In genomic region chr6:100610182-100610581, GRCm38 (mm10) we compare ENCODE assay signal across 10 mouse cellular contexts.
DNase-seq lines count a peak whose midpoint lies in the region; ATAC-seq and TF ChIP-seq lines count a peak whose summit lies in the region.
"Had no signal": no experiment of that assay in that cellular context is flagged by ENCODE, and none has a peak within 500 bp of the region (broad histone marks: within the 10 kb centered on the region; RNA-seq: fewer than 3 reads in every experiment).

No protein-coding gene starts in this region.

- no peak overlapping the region for H3K27ac ChIP-seq in lung, embryonic 14.5 days (ENCODE audit: low read depth)
- H3K27ac ChIP-seq: embryonic facial prominence, embryonic 12.5 days; limb, embryonic 12.5 days had no signal

- no peak overlapping the region for H3K4me2 ChIP-seq in lung, embryonic 14.5 days
- H3K4me2 ChIP-seq: embryonic facial prominence, embryonic 12.5 days; limb, embryonic 12.5 days had no signal

- no peak overlapping the region for H3K4me3 ChIP-seq in lung, embryonic 14.5 days (ENCODE audit: low read depth, low read length)
- no peak overlapping the region for H3K4me3 ChIP-seq in lung, adult 2 months (replicated peaks; ENCODE audit: extremely low read depth, low read depth, low read length)
- H3K4me3 ChIP-seq: embryonic facial prominence, embryonic 12.5 days; limb, embryonic 12.5 days had no signal

- 63% methylated on average over 8 of the region's 8 CpGs for WGBS in lung, embryonic 14.5 days
- WGBS in lung, adult 2 months = 46% methylated on average over 8 of the region's 8 CpGs

- no peak overlapping the region for H3K9ac ChIP-seq in lung, embryonic 14.5 days
- H3K9ac ChIP-seq: embryonic facial prominence, embryonic 12.5 days; limb, embryonic 12.5 days had no signal

- peaks cover 4% of the 10 kb centered on the region; the same call in 1 of the 2 replicates for H3K36me3 ChIP-seq in lung, embryonic 14.5 days (ENCODE audit: insufficient read depth)
- H3K36me3 ChIP-seq: embryonic facial prominence, embryonic 12.5 days had no signal

- no peak for TF ChIP-seq POLR2A in lung, adult 2 months (IDR thresholded peaks at IDR 0.05; ENCODE audit: borderline replicate concordance, extremely low read depth, low read depth, low read length)

- peak; percentile 28; the same call in 1 of the 2 replicates for ATAC-seq in lung, embryonic 14.5 days (ENCODE audit: insufficient read depth)
- ATAC-seq in Patski = no peak

- in situ Hi-C loops in Patski (cut with MboI; ENCODE audit: low pct_unique_long_range_greater_than_20kb) = no loop called here

- CTCF ChIA-PET in Patski (lab: Charles Lee) = interaction anchor here (1.4 to 2.3 kb wide), 3 partner anchors 13 to 265 kb away, joined by 4 to 8 read pairs (median 4); no protein-coding TSS in a partner anchor

- peak; percentile 19; the same call in 1 of the 2 replicates for TF ChIP-seq CTCF in lung, embryonic 14.5 days (IDR thresholded peaks at IDR 0.05; ENCODE audit: low read depth)
- no peak for TF ChIP-seq CTCF in lung, adult 2 months (IDR thresholded peaks at IDR 0.05; ENCODE audit: insufficient read depth, low read length)
- TF ChIP-seq CTCF in Patski (IDR thresholded peaks at IDR 0.05) = peak; percentile 14

- no peaks in the 10 kb centered on the region for H3K27me3 ChIP-seq in lung, embryonic 14.5 days (ENCODE audit: insufficient read depth, low read length)
- H3K27me3 ChIP-seq in Patski = no peaks in the 10 kb centered on the region
- H3K27me3 ChIP-seq: embryonic facial prominence, embryonic 12.5 days; limb, embryonic 12.5 days had no signal

- H3K4me1 ChIP-seq in lung, embryonic 14.5 days (ENCODE audit: insufficient read depth) = no peaks in the 10 kb centered on the region
- H3K4me1 ChIP-seq in lung, adult 2 months (ENCODE audit: control insufficient read depth, insufficient read depth, low read length) = no peaks in the 10 kb centered on the region

- no peaks in the 10 kb centered on the region; the same call in 1 of the 2 replicates for H3K9me3 ChIP-seq in lung, embryonic 14.5 days (ENCODE audit: low read depth, low read length)
- H3K9me3 ChIP-seq: embryonic facial prominence, embryonic 12.5 days; limb, embryonic 12.5 days had no signal

- DNase-seq in heart, adult 11 months = peak; percentile 72
- DNase-seq in heart, postnatal 36 days = no peak
- peak; percentile 43 for DNase-seq in lung, embryonic 14.5 days
- DNase-seq in lung, adult 2 months = no peak
- no peak for DNase-seq in Patski (ENCODE audit: low read depth, low spot score)
- peak; percentile 8 for DNase-seq in lung, postnatal 14 days
- DNase-seq in ovary, postnatal 10 days (ENCODE audit: low spot score) = no peak
- DNase-seq in MN1 (ENCODE audit: low spot score) = no peak

- POLR2A ChIA-PET in Patski (lab: Charles Lee) = interaction anchor here (1.0 to 1.3 kb wide), 2 partner anchors 9 to 260 kb away, joined by 3 read pairs; no protein-coding TSS in a partner anchor

- intact Hi-C loops in heart, postnatal 36 days (cut with DNase I) = loop anchor here (2.0 kb wide), 1 partner anchor 35 kb away; no protein-coding TSS in a partner anchor

Comparison
In these comparisons a context has a peak if more than half of its experiments do, and no peak if none do; other contexts are left out.
1. DNase-seq: peak in heart, adult 11 months (single experiment), lung, embryonic 14.5 days (single experiment) and lung, postnatal 14 days (single experiment); none in heart, postnatal 36 days (0 of 2), lung, adult 2 months (single experiment), Patski (single experiment), ovary, postnatal 10 days (single experiment) and MN1 (single experiment).